Mouse (Mus musculus): ENCODE measurements around the gene Dbi.

DNA sequence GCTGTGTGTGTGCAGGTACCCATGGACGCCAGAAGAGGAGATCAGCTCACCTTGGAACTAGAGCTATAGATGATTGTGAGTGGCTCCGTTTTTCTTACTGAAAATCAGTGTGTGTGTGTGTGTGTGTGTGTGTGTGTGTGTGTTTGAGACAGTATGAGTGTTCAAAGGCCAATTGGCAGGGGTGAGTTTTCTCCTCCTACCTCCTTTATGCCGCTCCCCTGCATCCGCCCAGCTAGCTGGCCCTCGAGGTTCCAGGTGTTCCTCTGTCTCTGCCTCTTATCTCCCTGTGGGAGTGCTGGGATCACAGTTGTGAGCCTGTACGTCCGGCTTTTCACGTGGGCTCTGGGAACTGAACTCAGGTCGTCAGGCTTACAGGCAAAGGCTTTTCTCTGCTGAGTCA lies 5.4 kb upstream of the Dbi start:
- no peak for TF ChIP-seq POLR2A (IDR thresholded peaks at IDR 0.05; ENCODE audit: insufficient read length, low read depth)
- TF ChIP-seq USF1 (IDR thresholded peaks at IDR 0.05; ENCODE audit: low read depth): no peak
- TF ChIP-seq POLR2AphosphoS2 (IDR thresholded peaks at IDR 0.05; ENCODE audit: insufficient read length, low read depth): no peak
- TF ChIP-seq CEBPB (IDR thresholded peaks at IDR 0.05; ENCODE audit: insufficient read depth, poor library complexity, severe bottlenecking): no peak
- no peak for TF ChIP-seq SRF (IDR thresholded peaks at IDR 0.05; ENCODE audit: control insufficient read depth, insufficient read length, low read depth)
- TF ChIP-seq TCF3 (IDR thresholded peaks at IDR 0.05; ENCODE audit: insufficient read length, low read depth): no peak
- TF ChIP-seq MAX (IDR thresholded peaks at IDR 0.05; ENCODE audit: low read depth): no peak
- TF ChIP-seq TCF12 (IDR thresholded peaks at IDR 0.05; ENCODE audit: insufficient read depth, poor library complexity, severe bottlenecking): no peak
- no peak for TF ChIP-seq E2F4 (IDR thresholded peaks at IDR 0.05; ENCODE audit: insufficient read depth)
- TF ChIP-seq REST (IDR thresholded peaks at IDR 0.05; ENCODE audit: insufficient read depth, insufficient read length): no peak

Measured in myocyte (in vitro differentiated cells).